Mouse (Mus musculus): Measurements from ENCODE around the gene Mmp14.

Gene Mmp14

GRCm38 (mm10) chr14:54435194-54435918, 3.9 kb downstream of the Mmp14 start:
- no peak for DNase-seq (ENCODE audit: low spot score)

GRCm38 (mm10) chr14:54439155-54439554, 7.7 kb downstream of the Mmp14 start:
- no peak for DNase-seq (ENCODE audit: low spot score)

- DNase-seq (ENCODE audit: low spot score), result no peak
These were observed 8.2 kb downstream of the Mmp14 start for GRCm38 (mm10) chr14:54439610-54440009.

GRCm38 (mm10) chr14:54440538-54440937, 9.1 kb downstream of the Mmp14 start:
- no peak for DNase-seq (ENCODE audit: low spot score)

- no peak for DNase-seq (ENCODE audit: low spot score)
These were observed 10.0 kb downstream of the Mmp14 start for GRCm38 (mm10) chr14:54441365-54441764.

GRCm38 (mm10) chr14:54442548-54442947, 11.1 kb downstream of the Mmp14 start:
- DNase-seq (ENCODE audit: low spot score), result no peak

- peak; percentile 41 for DNase-seq (ENCODE audit: low spot score)
These were observed 11.8 kb downstream of the Mmp14 start for GRCm38 (mm10) chr14:54443196-54443595.

- peak; percentile 38 for DNase-seq (ENCODE audit: low spot score)
These were observed 12.6 kb downstream of the Mmp14 start for GRCm38 (mm10) chr14:54443712-54444618.

- DNase-seq (ENCODE audit: low spot score), result no peak
These were observed 14.1 kb downstream of the Mmp14 start for GRCm38 (mm10) chr14:54445476-54445875.

GRCm38 (mm10) chr14:54453566-54453965, 22.2 kb downstream of the Mmp14 start:
- DNase-seq (ENCODE audit: low spot score), result no peak

- DNase-seq (ENCODE audit: low spot score), result no peak
These were observed 23.5 kb downstream of the Mmp14 start for GRCm38 (mm10) chr14:54454669-54455528.

- no peak for DNase-seq (ENCODE audit: low spot score)
These were observed 26.6 kb downstream of the Mmp14 start for GRCm38 (mm10) chr14:54457907-54458569.

GRCm38 (mm10) chr14:54462146-54462545, 30.7 kb downstream of the Mmp14 start:
- DNase-seq (ENCODE audit: low spot score), result no peak

- DNase-seq (ENCODE audit: low spot score), result no peak
These were observed 31.9 kb downstream of the Mmp14 start for GRCm38 (mm10) chr14:54463108-54463958.

- DNase-seq (ENCODE audit: low spot score), result peak; percentile 78
These were observed 32.5 kb downstream of the Mmp14 start, which contains the start of gene Lrp10 for GRCm38 (mm10) chr14:54463959-54464292. Gene Lrp10, plus strand, starts transcription at chr14:54464137.

GRCm38 (mm10) chr14:54464293-54465005, 33.0 kb downstream of the Mmp14 start:
- DNase-seq (ENCODE audit: low spot score), result peak; percentile 58

- no peak for DNase-seq (ENCODE audit: low spot score)
These were observed 40.1 kb downstream of the Mmp14 start for GRCm38 (mm10) chr14:54471467-54471866.

- DNase-seq (ENCODE audit: low spot score), result no peak
These were observed 41.3 kb downstream of the Mmp14 start for GRCm38 (mm10) chr14:54472671-54473070.

- no peak for DNase-seq (ENCODE audit: low spot score)
These were observed 43.3 kb downstream of the Mmp14 start for GRCm38 (mm10) chr14:54474744-54475143.
